Mouse (Mus musculus) C2C12 (cell line): Measurements from ENCODE around the gene Banp.

Source experiments
- CTCF ChIP-seq: IDR thresholded peaks from one replicate; pipeline ENCODE4 v1.5.1; 2011; ENCODE audit not compliant: control insufficient read depth, insufficient read depth, insufficient read length
- MAX ChIP-seq: IDR thresholded peaks from one replicate; pipeline ENCODE4 v1.6.1; 2011; ENCODE audit warnings: mild to moderate bottlenecking, control low read depth
- MYOD1 ChIP-seq: IDR thresholded peaks from one replicate; pipeline ENCODE4 v1.6.1; 2011; ENCODE audit warnings: low read depth; ENCODE audit not compliant: control insufficient read depth, insufficient read length
- MYOG ChIP-seq: IDR thresholded peaks from one replicate; pipeline ENCODE4 v1.6.1; 2011; ENCODE audit not compliant: control insufficient read depth, insufficient read length; ENCODE audit errors: extremely low read depth
- USF1 ChIP-seq: IDR thresholded peaks from one replicate; pipeline ENCODE4 v1.6.1; 2011; ENCODE audit warnings: low read depth, mild to moderate bottlenecking, control low read depth, moderate library complexity

DNA sequence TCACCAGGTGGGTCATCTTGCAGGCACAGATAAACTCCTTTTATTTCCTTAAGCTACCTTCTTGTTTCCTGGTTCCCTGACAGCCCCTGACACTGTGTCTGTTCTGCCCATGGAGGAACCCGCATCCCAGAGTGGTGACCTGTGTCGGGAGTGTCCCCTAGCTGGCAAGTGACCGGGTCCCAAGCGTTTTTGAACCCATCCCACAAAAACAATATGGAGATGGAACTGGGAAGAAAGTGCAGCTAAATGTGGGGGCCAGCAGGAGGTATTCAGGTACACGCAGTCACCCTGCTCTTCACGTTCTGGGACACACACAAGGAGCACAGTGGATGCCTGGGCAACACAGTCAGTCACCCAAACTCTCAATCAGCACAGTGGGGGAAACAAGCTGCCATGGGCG is 3.2 kb upstream of the Banp start:
- TF ChIP-seq CTCF (no peak), MAX (no peak), USF1 (no peak), MYOG (no peak), MYOD1 (no peak)
